Mouse (Mus musculus) megakaryocyte, embryonic 14.5 days (primary cell): Measurements from ENCODE around the gene Sh3rf1. TPM values are rescaled to one million over a fixed set of nuclear protein-coding genes. Genes with fewer than 3 reads are reported as not detected.
A peak's percentile ranks its signal among the peaks of the same experiment; 100 is the strongest.

Experiments
- H3K27me3 ChIP-seq: replicated peaks from 2 replicates; pipeline ENCODE3; 2012; ENCODE audit warnings: inconsistent platforms
- H3K36me3 ChIP-seq: replicated peaks from 2 replicates; pipeline ENCODE3; 2012; ENCODE audit warnings: low read length, inconsistent platforms, mixed read lengths
- H3K4me1 ChIP-seq: 2 replicates; pipeline ENCODE4 v1.6.1; 2012; ENCODE audit warnings: inconsistent platforms
- H3K4me3 ChIP-seq: replicated peaks from 2 replicates; pipeline ENCODE3; 2012; ENCODE audit warnings: moderate library complexity, mild to moderate bottlenecking, inconsistent platforms
- H3K9me3 ChIP-seq: 2 replicates; pipeline ENCODE4 v1.6.1; 2012; ENCODE audit warnings: inconsistent platforms
- FLI1 ChIP-seq: IDR thresholded peaks from 2 replicates; pipeline ENCODE4 v1.6.1; 2012; ENCODE audit warnings: low read length, inconsistent platforms, mixed read lengths
- GATA1 ChIP-seq: IDR thresholded peaks from 3 replicates; pipeline ENCODE4 v1.6.1; 2012; ENCODE audit warnings: mixed read lengths, low read length, inconsistent platforms, borderline replicate concordance
- polyA plus RNA-seq: library from polyadenylated mRNA; stranded (reverse); fragments of >175 nt; gene quantifications from 2 replicates; pipeline ENCODE4 v1.2.3, GENCODE M21; 2012; ENCODE audit warnings: low replicate concordance; ENCODE audit not compliant: insufficient read depth

Gene Sh3rf1
- polyA plus RNA-seq, 1 experiment = 1.3 TPM

GRCm38 (mm10) chr8:61316012-61316767, 92.5 kb downstream of the Sh3rf1 start:
- H3K36me3 ChIP-seq = no peaks in the 10 kb centered on the region
- no peak for TF ChIP-seq GATA1
- H3K4me1 ChIP-seq = peaks cover 34% of the 10 kb centered on the region
- H3K9me3 ChIP-seq = peaks cover 12% of the 10 kb centered on the region
- no peaks in the 10 kb centered on the region for H3K27me3 ChIP-seq
- peak overlapping the region; percentile 59 for H3K4me3 ChIP-seq

DNA sequence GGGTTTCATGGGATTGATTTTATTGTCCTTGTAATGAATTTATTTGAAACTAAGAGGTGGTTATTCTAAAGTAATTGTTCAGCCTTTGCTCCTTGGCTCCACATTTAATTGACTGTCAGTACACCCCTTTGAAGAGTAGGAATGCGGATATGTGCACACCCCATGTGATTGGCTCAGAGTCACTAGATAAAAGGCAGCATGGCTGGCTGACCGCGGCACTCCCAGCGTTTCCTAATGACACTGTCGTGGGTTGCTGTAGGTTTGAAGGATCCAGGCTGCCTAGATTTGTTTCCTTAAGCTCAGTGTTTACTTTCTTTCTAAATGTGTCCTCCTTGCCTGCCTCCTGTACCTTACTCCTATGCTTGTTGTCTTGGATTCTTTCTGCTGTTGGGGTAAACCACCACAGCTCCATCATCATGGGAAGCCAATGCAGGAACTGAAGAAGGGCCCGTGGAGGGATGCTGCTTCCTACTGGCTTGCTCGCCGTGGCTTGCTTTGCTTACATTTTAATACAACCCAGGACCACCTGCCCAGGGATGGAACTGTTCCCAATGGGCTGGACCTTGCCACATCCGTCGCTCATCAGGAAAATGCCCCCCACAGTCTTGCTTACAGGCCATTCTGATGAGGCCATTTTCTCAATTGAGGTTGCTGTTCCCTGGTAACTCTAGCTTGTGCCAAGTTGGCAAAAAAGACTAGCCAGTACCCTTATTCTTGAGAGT, 93.3 kb downstream of the Sh3rf1 start:
- no peaks in the 10 kb centered on the region for H3K27me3 ChIP-seq
- peaks cover 12% of the 10 kb centered on the region for H3K9me3 ChIP-seq
- no peak for TF ChIP-seq FLI1
- TF ChIP-seq GATA1 = no peak
- peak overlapping the region; percentile 38 for H3K4me3 ChIP-seq
- H3K4me1 ChIP-seq = peaks cover 34% of the 10 kb centered on the region
- no peaks in the 10 kb centered on the region for H3K36me3 ChIP-seq

GRCm38 (mm10) chr8:61317535-61318136, 94.0 kb downstream of the Sh3rf1 start:
- H3K4me3 ChIP-seq = no peak overlapping the region
- H3K36me3 ChIP-seq = no peaks in the 10 kb centered on the region
- no peaks in the 10 kb centered on the region for H3K27me3 ChIP-seq
- peaks cover 15% of the 10 kb centered on the region for H3K9me3 ChIP-seq
- H3K4me1 ChIP-seq = peaks cover 30% of the 10 kb centered on the region
- no peak for TF ChIP-seq GATA1

GRCm38 (mm10) chr8:61321216-61321615, 97.5 kb downstream of the Sh3rf1 start:
- Histone ChIP-seq H3K4me1 (peaks cover 6% of the 10 kb centered on the region), H3K27me3 (no peaks in the 10 kb centered on the region), H3K36me3 (no peaks in the 10 kb centered on the region), H3K4me3 (no peak overlapping the region), H3K9me3 (peaks cover 36% of the 10 kb centered on the region)
- TF ChIP-seq FLI1 (no peak), GATA1 (no peak)

- no peaks in the 10 kb centered on the region for H3K27me3 ChIP-seq
Measured at GRCm38 (mm10) chr8:61321780-61322179, 98.1 kb downstream of the Sh3rf1 start.

DNA sequence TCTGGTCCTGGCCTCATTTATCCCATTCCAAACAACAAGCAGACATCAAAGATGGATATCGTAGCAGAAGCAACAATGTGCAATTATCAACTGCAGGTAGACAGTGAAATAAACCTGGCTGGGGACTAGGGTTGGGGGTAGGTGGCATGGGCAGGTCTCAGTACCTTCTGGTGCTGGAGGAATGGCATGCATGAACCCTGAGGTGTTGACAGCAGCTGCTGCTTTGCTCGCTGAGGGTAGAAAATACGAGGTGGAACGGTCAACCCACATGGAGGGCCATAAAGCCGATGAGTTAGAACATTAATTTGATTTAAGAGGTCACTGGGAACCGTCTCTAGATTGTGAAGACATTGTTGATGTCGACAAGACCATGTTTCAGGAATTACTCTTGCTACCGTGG, 98.8 kb downstream of the Sh3rf1 start:
- TF ChIP-seq GATA1 = no peak
- no peak for TF ChIP-seq FLI1
- H3K4me3 ChIP-seq = no peak overlapping the region
- no peaks in the 10 kb centered on the region for H3K4me1 ChIP-seq
- H3K36me3 ChIP-seq = no peaks in the 10 kb centered on the region
- H3K27me3 ChIP-seq = no peaks in the 10 kb centered on the region
- peaks cover 36% of the 10 kb centered on the region for H3K9me3 ChIP-seq

More at GRCm38 (mm10) chr8:61321780-61322179, 98.1 kb downstream of the Sh3rf1 start:
- no peak for TF ChIP-seq GATA1
- TF ChIP-seq FLI1 = no peak
- Histone ChIP-seq H3K4me3 (no peak overlapping the region), H3K36me3 (no peaks in the 10 kb centered on the region), H3K4me1 (peaks cover 5% of the 10 kb centered on the region), H3K9me3 (peaks cover 37% of the 10 kb centered on the region)

DNA sequence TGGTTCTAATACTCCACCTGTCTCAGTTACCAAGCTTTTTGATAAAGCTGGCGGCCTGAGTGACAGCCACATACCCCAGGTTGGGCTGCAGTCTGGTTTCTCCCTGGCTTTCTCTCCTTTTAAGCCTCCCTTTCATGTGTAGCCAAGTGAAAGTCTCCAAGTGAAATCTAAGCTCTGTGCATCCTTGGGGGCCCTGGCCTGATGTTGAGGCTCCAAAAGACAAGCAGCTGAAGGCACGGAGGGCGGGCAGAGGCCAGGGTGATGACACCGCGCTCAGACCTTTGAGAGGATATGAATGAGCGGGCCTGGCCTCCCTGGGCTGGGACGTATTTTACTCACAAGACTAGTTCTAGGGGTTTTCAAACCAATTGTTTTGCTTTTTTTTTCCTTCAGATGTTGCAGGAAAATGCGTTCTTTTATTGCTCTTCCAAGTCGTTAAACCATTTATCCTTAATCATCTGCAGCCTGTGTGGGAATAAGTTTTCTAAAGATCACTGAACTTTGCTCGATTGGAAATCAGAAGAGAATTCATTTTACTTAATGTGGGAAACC, 100.8 kb downstream of the Sh3rf1 start:
- TF ChIP-seq GATA1 = no peak
- Histone ChIP-seq H3K4me1 (no peaks in the 10 kb centered on the region), H3K36me3 (peaks cover 5% of the 10 kb centered on the region), H3K4me3 (no peak overlapping the region), H3K9me3 (peaks cover 31% of the 10 kb centered on the region), H3K27me3 (no peaks in the 10 kb centered on the region)

- TF ChIP-seq FLI1 = no peak
- TF ChIP-seq GATA1 = no peak
- no peak overlapping the region for H3K4me3 ChIP-seq
- no peaks in the 10 kb centered on the region for H3K4me1 ChIP-seq
- peaks cover 31% of the 10 kb centered on the region for H3K9me3 ChIP-seq
- H3K27me3 ChIP-seq = no peaks in the 10 kb centered on the region
- H3K36me3 ChIP-seq = peaks cover 10% of the 10 kb centered on the region
Measured at GRCm38 (mm10) chr8:61325014-61325715, 101.5 kb downstream of the Sh3rf1 start.

DNA sequence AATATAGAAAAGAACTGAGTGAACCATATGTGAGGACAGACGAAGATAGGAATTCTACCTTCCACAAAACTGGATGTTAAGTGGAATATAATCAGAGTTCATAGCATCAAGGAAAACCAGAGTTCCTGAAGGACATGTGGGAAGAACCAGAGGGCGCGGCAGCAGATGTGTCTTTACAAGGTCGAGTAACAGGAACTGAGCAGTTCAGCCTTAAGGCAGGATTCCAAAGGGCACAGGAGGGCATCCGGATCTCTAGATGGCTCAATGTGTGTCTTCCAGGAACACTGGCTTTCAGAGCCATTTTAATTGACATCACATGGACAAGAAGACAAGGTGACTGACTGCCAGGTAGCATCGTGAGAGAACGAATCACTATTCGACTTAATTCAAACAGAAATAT, 102.6 kb downstream of the Sh3rf1 start:
- H3K4me1 ChIP-seq = no peaks in the 10 kb centered on the region
- H3K36me3 ChIP-seq = peaks cover 18% of the 10 kb centered on the region
- H3K27me3 ChIP-seq = no peaks in the 10 kb centered on the region
- H3K4me3 ChIP-seq = no peak overlapping the region
- TF ChIP-seq GATA1 = no peak
- peaks cover 31% of the 10 kb centered on the region for H3K9me3 ChIP-seq

- H3K27me3 ChIP-seq = no peaks in the 10 kb centered on the region
- no peaks in the 10 kb centered on the region for H3K4me1 ChIP-seq
- no peak overlapping the region for H3K4me3 ChIP-seq
- H3K36me3 ChIP-seq = peaks cover 18% of the 10 kb centered on the region
- peaks cover 31% of the 10 kb centered on the region for H3K9me3 ChIP-seq
- no peak for TF ChIP-seq FLI1
- no peak for TF ChIP-seq GATA1
Measured at GRCm38 (mm10) chr8:61327333-61327732, 103.7 kb downstream of the Sh3rf1 start.
